Mouse (Mus musculus): ENCODE data around the gene Prrx2. TPM values are rescaled to one million over a fixed set of nuclear protein-coding genes. Genes with fewer than 3 reads are reported as not detected.
A peak's percentile ranks its signal among the peaks of the same experiment; 100 is the strongest.

Prrx2 gene
- total RNA-seq, 2 experiments from 2014 or later = 3.1 to 4.9 TPM

DNA sequence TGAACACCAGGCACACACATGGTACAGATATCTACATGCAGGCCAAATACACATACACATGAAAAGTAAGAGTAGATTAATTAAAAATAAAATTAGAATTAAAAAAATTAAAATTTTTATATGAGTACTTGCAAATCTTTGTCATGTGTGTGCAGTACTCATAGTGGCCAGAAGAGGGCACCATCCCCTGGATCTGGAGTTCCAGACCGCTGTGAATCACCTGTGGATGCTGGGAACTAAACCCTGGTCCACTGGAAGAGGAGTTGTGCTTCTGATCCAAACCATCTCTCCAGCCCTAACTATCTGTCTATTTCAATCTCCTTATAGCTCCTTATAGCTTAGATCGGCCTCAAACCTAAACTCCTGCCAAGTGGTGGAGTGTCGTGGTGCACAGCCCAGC lies 13.7 kb upstream of the Prrx2 start:
- intact Hi-C loops (cut with DNase I) = no loop called here
- DNase-seq = no peak

DNA sequence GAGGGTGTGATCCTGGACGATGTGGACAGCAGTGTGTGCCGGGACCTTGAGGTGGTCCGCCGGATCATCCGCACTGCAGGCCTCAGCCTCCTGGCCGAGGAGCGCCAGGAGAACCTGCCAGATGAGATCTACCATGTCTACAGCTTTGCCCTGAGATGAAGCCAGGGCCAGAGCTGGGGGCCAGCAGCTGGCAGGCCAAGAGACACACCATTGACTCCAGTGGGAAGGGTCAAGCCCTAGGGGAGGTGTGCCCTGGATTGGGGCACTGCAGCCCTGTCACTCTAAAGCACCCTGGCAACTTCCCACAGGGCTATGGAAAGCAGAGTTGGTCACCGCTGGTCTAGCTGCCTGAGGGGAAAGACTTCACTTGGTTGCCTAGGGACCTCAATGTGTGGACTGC lies 12.3 kb upstream of the Prrx2 start:
- intact Hi-C loops (cut with DNase I) = no loop called here
- no peak for DNase-seq

DNA sequence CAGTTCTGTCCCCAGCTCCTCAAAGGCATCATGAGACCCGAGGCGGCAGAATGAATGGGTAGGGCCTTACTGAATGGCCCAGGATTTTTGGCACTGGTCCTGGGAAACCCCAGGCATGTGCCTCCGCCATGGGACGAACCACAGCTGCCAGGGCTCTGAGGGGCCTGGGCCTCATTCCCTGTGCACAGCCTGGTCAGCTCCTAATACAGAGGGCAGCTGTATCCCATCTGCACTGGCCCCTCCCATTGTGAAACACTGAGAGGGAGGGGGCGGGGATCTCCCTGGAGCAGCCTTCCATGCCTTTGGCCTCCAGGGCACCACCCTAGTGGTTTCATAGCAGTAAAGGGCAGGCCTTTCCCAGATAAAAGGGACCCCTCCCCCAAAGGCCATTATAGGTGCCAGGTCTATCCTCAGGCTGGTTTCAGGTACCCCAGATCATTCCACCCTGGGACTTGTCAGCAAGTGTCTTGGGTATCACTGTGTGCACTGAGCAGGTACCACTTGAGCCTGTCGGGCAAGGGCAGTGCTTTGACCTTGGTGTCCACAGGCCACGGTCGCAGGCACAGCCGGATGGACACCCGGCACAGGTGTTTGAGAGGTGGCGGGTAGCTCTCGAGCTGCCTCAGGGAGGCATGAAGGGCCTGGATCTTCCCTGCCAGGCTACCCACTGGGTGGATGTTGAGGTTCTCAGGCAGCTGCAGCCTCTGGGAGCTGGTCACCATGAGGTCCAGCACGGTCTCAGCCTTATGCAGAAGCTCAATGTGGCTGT lies 11.2 kb upstream of the Prrx2 start:
- DNase-seq = peak; percentile 65 to 72

DNA sequence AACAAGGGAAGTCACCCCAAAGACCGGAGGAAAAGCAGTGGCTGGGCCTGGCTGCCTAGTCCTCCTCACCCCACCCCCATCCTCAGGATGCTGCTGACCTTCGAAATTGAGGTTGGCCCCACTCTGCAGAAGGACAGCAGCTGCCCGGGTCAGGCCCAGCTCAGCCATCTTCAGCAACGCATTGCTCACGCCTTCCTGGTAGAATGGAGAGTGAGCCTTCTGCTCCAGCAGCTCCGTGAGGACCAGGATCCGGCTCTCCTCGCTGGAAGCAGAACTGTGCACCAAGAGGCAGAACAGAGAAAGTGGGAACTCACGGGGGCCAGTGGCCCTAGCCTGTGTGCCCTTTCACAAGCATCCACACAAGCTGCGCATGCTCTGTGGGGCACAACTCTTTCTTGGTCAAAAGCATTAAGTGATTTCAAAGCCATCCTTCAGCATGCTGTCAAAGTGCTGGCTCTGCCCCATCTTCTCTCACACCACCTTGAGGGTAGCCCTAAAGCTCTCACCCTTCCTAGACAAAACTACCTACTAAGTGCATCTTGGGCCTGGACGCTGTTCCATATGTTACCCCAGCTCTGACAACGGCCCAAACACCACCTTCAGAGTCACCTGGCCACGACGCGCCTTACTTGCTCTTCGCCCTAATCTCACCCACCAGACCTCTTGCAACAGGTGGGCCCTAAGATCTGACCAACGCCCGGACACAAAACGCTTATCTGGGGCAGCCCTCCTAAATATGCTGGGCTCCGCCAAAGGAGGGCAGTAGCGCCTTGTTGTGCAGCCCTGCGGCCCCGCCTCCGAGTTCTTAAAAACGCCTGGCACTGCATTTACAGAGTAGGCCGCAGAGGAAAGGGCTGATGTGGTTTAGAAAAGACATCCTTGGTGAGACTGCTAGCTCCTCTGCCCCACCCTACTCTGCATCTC lies 7.7 kb upstream of the Prrx2 start:
- peak; percentile 43 to 57 for DNase-seq
- intact Hi-C loops (cut with DNase I) = no loop called here

More for the DNA sequence above, 11.2 kb upstream of the Prrx2 start:
- intact Hi-C loops (cut with DNase I) = no loop called here

DNA sequence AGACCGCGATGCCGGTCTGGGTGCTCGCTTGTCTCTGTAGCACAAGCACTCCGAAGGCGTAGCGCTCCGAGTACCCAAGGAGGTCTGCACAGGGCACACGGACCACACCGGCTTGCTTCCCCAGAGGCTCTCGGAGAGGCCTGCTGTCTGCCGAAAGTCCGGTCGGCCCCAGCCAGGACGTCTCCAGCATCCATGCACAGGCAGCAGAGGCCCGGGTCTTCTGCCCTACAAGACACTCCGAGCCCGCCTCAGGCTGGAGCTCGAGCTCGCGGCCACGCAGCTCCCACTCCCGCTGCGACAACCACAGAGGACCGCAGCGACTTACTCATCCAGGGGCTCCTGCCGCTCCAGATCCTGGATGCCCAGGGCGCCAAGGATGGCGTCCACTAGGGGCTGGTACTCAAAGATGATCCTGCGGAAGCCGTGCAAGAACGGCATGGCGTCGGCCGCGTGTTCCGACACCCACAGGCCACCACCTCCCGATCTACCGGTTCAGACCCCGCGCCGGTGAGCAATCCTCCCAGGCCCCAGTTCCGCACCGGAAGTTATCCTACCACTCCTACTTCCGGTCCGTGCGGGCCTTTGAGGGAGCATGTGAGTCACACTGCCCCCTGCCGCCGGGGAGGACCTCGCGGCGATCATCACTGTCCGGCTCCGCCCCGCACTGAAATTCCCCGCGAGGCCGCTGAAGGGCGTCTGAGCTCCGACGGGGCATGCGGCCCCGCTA lies 6.9 kb upstream of the Prrx2 start:
- intact Hi-C loops (cut with DNase I) = loop anchor here (2.0 kb wide), 1 partner anchor 107 kb away; no protein-coding TSS in a partner anchor
- peak; percentile 96 to 99 for DNase-seq

DNA sequence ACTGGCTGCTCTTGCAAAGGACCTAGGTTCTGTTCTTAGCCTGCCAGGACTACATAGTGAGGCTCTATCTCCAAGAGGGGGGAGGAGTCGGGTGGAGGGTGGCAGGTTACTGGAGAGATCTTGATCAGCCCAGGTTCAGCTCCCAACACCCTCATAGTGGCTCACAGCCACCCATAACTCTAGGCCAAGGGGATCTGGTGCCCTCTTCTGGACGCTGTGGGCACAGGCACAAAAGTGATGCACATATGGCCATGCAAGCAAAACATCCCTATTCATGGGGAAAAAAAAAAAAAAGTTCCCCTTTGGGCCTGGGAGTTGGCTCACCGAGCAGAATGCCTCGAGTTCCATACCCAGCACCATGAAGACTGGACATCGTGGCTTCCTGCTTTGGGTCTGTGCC lies 5.5 kb upstream of the Prrx2 start:
- intact Hi-C loops (cut with DNase I) = loop anchor here (2.0 kb wide), 1 partner anchor 105 kb away; no protein-coding TSS in a partner anchor
- no peak for DNase-seq

DNA sequence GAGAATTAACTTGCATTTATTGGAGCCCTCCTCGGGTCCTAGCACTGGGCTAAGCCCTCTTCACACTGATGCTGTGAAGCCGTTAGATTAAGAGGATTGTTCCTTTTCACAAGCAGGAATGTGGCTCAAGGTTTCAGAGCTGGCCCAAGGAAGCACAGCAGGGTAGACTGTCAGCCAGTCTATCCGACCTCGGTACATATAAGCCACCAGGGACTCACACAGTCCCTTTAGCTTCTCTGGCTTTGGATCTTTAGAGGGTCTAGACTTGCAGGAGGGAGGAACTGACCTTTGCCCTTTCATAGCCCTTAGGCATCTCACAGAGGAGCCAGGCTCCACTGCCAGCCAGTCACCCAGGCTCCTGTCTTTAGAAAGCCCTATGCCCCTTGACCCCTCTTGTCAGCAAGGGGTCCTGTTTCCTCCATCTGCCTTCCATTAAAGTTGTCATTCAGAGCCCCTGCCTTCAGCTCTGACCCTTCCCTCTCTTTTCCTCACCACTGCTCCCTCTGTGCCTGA lies 4.4 kb upstream of the Prrx2 start, which contains the start of gene Asb6:
Asb6 (minus strand) TSS at position 51 of the 513 bp plus-strand sequence.
- intact Hi-C loops (cut with DNase I) = no loop called here
- DNase-seq = no peak

DNA sequence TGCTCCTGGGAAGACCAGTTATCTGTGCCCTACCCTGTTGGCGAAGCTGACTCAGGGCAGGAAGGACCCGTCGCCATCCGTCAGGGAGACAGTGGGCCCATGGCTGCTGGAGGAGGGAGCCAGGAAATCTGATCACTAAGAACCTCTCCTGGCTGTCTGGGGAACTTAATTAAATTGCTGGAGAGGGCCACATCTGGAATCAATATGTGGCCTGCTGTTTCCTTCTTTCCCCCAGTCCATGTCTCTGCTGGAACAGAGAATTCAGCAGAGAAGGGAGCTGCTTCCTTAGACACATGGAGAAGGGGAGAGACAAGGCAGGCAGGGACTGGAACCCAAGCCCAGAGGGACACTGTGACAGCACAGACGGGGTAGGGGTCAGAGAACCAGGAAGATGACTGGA lies 1.1 kb upstream of the Prrx2 start:
- DNase-seq = no peak
- intact Hi-C loops (cut with DNase I) = no loop called here

DNA sequence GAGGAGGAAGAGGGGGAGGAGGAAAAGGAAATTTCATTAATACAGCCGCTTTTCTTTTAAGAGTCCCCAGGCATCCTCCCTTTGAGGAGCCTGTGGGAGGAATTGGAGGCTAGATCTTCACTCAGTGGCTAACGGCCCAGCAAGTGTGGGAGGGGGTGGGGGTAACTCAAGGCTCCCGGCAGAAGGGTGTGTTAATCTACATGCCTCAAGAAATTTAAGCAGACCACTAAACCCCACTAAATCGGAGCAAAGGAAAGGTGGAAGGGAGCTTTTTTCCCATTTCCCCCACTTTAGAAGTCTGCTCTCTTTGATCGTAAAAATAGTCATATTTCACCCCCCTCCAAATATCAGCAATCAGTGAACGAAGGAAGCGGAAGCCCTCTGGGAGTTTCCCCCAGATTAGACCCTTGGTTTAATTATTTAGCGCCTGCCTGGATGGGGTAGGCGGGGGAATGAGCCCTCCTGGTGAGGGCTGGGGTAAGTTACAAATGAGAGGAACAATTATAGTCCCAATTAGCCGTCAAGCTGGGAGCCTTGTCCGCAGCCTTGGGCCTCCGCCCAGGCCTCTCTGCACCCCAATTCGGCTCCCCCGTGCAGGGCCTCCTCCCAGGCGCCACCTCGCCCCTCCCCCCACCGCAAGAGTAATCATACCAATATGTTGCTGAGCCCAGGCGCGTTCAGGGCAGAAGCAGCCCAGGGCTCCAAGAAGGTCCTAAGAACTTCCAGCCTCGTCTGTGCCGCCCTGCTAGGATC lies 1.6 kb downstream of the Prrx2 start:
- intact Hi-C loops (cut with DNase I) = no loop called here
- DNase-seq = no peak

DNA sequence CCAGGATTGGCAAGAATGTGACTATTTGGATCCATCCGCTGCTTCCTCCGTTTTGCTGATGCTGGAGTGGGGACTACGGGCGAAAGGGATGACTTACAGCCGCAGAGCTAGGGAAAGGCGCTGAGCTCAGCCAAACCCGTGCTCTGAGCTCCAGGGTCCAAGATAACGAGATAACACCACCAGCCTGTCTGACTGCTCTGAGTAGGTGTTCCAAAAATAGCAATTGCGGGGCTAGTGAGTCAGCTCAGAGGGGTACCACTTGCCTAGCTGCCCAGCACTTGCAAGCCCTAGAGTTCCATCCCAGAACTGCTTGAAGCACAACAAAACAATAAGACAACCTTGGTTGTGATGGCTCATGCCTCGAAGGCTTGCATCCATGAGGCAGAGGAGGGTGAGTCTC lies 7.8 kb downstream of the Prrx2 start:
- no peak for DNase-seq
- intact Hi-C loops (cut with DNase I) = no loop called here

DNA sequence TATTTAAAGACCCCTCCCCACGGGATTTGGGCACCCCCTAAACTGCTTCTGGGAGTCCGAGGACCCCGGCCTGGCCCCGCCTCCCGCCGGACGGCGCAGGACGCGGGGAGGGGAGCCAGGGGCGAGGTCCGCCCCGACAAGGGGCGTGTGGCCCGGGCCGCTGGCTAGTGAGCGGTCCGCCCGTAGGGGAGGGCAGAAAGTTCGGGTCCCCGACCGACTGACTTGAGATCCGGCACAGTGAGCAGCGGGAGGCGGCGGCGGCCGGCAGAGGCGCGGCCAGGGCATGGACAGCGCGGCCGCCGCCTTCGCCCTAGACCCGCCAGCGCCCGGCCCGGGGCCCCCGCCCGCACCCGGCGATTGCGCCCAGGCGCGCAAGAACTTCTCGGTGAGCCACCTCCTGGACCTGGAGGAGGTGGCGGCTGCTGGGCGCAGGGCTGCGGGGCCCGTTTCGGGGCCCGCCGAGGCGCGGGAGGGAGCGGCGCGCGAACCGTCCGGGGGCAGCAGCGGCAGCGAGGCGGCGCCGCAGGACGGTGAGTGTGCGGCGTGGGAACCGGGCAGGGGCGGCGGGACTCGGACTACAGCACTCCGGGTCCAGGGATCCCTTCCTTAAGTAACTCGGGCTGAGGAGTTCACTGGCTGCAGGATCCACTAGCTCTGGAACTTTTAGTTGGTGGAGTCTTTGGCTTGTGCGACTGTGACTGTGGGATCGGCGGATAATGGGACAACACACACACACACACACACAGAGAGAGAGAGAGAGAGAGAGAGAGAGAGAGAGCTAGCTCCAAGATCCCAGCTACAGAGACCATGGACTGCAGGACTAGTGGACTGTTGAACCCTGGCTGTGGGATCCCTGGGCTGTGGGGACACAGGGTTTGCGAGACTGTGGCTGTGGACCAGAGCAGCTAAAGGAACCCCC lies 10.6 kb downstream of the Prrx2 start:
- DNase-seq = peak in 1 of 2 experiments; percentile 46
- intact Hi-C loops (cut with DNase I) = no loop called here

DNA sequence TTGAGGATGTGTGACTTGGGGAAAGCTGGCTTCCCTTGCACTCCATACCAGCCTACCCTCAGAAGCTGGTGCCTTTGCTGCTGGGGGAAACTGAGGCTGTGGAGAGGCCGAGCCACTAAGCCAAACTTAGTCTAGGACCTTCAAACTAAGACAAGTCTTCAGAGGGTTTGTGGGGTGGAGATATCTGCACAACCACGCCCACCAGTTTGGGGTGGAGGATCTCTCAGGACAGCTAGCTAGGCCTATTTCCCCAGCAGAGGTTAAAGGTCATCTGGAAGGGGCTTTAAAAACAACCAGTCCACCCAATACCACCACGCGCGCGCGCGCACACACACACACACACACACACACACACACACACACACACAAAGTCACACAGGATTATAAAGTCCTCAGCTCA lies 11.5 kb downstream of the Prrx2 start:
- no peak for DNase-seq

DNA sequence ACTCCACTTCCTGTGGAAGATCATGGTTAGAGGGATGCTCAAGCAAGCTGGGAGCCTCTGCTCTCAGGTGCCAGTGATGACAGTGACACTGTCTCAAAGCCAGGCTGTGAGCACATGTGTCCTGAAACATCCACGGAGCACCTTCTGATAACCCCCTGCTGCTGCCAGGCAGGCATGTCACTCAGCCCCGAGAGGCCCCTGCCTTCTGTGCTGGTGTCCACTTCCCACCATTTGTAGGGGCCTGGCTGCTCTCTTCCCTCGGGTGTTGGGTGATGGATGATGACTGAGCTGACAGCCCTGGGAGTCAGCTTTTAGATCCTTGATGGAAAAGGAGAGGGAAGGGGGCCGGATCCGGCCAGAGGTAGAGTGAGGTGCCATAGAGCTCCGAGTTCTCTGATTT lies 12.0 kb downstream of the Prrx2 start:
- intact Hi-C loops (cut with DNase I) = no loop called here
- no peak for DNase-seq

More for the DNA sequence above, 11.5 kb downstream of the Prrx2 start:
- intact Hi-C loops (cut with DNase I) = no loop called here

DNA sequence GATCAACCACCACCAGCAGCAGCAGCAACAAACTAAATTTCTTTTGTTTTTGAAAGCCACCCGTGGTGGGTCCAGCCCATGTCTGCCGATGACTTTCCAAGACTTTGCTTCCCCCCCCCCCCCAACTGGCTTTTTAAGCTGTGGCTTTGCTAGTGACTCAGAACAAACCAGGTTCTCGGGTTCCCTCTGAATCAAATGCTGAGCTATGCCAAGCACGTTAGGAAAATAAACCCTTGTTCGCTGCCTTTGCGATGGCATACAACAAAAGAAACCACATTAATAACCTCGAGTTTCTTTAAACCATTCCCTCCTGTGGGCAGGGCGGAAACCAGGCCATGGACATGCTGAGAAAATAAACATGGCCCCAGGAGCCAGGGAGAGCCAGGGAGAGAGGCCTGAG lies 13.4 kb downstream of the Prrx2 start:
- intact Hi-C loops (cut with DNase I) = no loop called here
- no peak for DNase-seq

DNA sequence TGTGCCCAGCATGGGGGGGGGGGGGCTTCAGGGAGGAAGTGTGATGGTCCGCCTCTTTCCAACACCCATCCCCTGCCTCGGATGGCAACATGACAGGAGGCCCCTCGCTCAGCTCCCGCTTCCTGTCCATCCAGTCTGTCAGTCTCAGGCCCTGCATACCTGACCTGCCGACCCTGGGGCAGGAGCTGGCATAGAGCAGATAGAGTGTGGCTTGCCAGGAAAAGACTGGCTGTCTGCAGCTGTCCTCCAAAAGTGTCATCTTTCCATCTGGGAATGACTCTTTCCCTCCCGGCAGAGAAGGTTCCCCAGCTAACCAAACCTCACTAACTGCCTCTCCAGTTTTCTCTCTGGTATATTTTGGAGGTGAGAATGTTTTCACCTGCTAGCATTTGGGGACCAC lies 15.8 kb downstream of the Prrx2 start:
- no peak for DNase-seq
- intact Hi-C loops (cut with DNase I) = no loop called here

DNA sequence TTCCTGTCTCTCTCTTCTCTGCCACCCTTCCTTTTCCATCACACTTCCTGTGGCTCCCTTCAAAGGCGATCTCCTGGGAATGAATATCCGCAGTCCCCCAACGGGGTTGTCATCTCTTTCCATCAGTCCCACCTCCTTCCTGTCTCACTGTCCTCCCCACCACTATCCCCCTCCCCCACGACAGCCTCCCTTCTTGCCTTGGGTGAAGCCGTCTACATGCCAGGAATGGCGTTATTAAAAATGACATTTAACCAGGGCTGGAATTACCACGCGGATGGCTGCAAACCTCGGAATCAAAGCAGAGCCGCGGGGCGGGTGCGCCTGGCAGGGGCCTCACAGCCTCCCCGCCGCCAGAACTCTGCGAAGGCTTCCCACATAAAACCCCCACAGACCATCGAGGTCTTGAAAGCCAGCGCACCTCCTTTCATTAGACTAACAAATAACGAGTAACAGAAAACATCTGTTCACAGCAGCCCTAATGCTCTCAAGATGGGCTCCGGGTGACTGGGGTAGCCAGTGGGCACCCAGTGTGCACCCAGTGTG lies 18.1 kb downstream of the Prrx2 start:
- intact Hi-C loops (cut with DNase I) = no loop called here
- no peak for DNase-seq

DNA sequence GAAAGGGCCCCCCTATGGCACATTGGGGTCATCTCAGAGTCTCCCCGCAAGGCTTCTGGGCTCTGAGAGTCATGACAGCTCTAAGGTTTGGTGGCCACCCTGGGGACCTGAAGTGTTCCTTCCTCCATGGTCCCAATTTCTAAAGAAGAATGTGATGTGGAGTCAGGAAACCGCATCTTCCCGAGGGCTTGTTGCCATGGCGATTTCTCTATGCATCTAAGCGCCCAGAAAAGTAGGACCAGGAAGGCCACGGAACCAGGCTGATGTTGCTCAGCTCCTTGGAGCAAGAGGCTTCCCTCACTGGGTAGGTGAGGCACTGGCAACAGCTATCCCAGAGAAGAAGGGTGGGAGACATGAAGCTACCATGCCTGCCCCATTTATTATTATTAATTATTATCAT lies 22.3 kb downstream of the Prrx2 start:
- no peak for DNase-seq
- intact Hi-C loops (cut with DNase I) = no loop called here

DNA sequence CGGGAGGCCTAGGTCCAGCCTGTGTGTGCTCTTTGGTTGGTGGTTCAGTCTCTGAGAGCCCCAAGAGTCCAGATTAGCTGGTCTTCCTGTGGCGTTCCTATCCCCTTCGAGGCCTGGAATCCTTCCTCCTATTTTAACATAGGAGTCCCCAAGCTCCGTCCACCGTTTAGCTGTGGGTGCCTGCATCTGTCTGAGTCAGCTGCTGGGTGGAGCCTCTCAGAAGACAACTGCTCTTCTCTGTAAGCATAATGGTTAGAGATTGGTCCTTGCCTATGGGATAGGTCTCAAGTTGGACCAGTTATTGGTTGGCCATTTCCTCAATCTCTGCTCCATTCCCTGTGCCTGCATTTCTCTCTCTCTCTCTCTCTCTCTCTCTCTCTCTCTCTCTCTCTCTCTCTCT lies 25.0 kb downstream of the Prrx2 start:
- DNase-seq = no peak
- intact Hi-C loops (cut with DNase I) = no loop called here

DNA sequence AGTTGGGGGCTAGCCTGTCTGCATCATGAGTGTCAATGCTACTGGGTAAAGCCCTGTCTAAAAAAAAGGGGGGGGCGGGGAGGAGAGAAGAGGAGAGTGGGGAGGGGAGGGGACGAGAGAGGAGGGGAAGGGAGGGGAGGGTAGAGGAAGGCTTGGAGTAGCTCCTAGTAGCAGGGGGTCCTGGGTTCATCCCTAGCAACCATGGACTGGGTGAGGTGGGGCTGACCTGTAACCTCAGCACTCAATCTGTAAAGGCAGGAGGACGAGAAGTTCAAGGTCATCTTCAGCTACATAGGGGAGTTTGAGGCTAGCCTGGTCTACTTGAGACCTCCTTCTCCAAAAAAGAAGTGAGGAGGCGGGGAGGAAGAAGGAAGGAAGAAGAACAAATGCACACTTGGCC lies 27.3 kb downstream of the Prrx2 start:
- DNase-seq = no peak
- intact Hi-C loops (cut with DNase I) = no loop called here

All from heart, postnatal 10 days (tissue).